Mouse (Mus musculus): ENCODE measurements around the gene Larp1b. TPM values are rescaled to one million over a fixed set of nuclear protein-coding genes. Genes with fewer than 3 reads are reported as not detected.

Larp1b gene
- polyA plus RNA-seq, 1 experiment from 2014 or later, result 16.0 TPM

- Histone ChIP-seq H3K9ac (no peak overlapping the region), H3K27me3 (no peaks in the 10 kb centered on the region), H3K9me3 (replicated peaks) (no peaks in the 10 kb centered on the region), H3K36me3 (peaks cover 9% of the 10 kb centered on the region; the same call in 1 of the 2 replicates), H3K27ac (no peak overlapping the region), H3K4me3 (no peak overlapping the region), H3K4me1 (replicated peaks) (peaks cover 9% of the 10 kb centered on the region; the same call in 1 of the 2 replicates), H3K4me2 (no peak overlapping the region)
- 75% methylated on average over 3 of the region's 3 CpGs for WGBS
- no peak for ATAC-seq (replicated peaks; ENCODE audit: insufficient number of reproducible peaks, insufficient read depth, low FRiP score, low read depth)
These were observed 112.4 kb downstream of the Larp1b start for GRCm38 (mm10) chr3:41061831-41062565.

GRCm38 (mm10) chr3:41062758-41063157, 113.1 kb downstream of the Larp1b start:
- no peaks in the 10 kb centered on the region for H3K9me3 ChIP-seq (replicated peaks)
- H3K4me1 ChIP-seq (replicated peaks), result peaks cover 9% of the 10 kb centered on the region; the same call in 1 of the 2 replicates
- H3K27ac ChIP-seq, result no peak overlapping the region
- no peak overlapping the region for H3K4me3 ChIP-seq
- no peaks in the 10 kb centered on the region for H3K27me3 ChIP-seq
- 97% methylated on average over 2 of the region's 2 CpGs for WGBS
- no peak overlapping the region for H3K4me2 ChIP-seq
- H3K9ac ChIP-seq, result no peak overlapping the region
- peaks cover 17% of the 10 kb centered on the region; the same call in 1 of the 2 replicates for H3K36me3 ChIP-seq
- no peak for ATAC-seq (replicated peaks; ENCODE audit: insufficient number of reproducible peaks, insufficient read depth, low FRiP score, low read depth)

GRCm38 (mm10) chr3:41065320-41065719, 115.7 kb downstream of the Larp1b start:
- ATAC-seq (replicated peaks; ENCODE audit: insufficient number of reproducible peaks, insufficient read depth, low FRiP score, low read depth), result no peak
- Histone ChIP-seq H3K9me3 (replicated peaks) (no peaks in the 10 kb centered on the region), H3K4me3 (no peak overlapping the region), H3K27ac (no peak overlapping the region), H3K4me2 (no peak overlapping the region), H3K36me3 (peaks cover 28% of the 10 kb centered on the region; the same call in 1 of the 2 replicates), H3K9ac (no peak overlapping the region), H3K4me1 (replicated peaks) (no peaks in the 10 kb centered on the region), H3K27me3 (no peaks in the 10 kb centered on the region)
- 75% methylated on average over 2 of the region's 2 CpGs for WGBS

GRCm38 (mm10) chr3:41070519-41070918, 120.9 kb downstream of the Larp1b start:
- H3K36me3 ChIP-seq, result peaks cover 24% of the 10 kb centered on the region; the same call in 1 of the 2 replicates
- H3K27me3 ChIP-seq, result no peaks in the 10 kb centered on the region
- no peak overlapping the region for H3K9ac ChIP-seq
- H3K27ac ChIP-seq, result no peak overlapping the region
- ATAC-seq (replicated peaks; ENCODE audit: insufficient number of reproducible peaks, insufficient read depth, low FRiP score, low read depth), result no peak
- H3K4me2 ChIP-seq, result no peak overlapping the region
- 63% methylated on average over 2 of the region's 2 CpGs for WGBS
- H3K4me3 ChIP-seq, result no peak overlapping the region
- peaks cover 9% of the 10 kb centered on the region for H3K4me1 ChIP-seq (replicated peaks)
- no peaks in the 10 kb centered on the region for H3K9me3 ChIP-seq (replicated peaks)

- Histone ChIP-seq H3K4me1 (replicated peaks) (peaks cover 26% of the 10 kb centered on the region), H3K4me2 (no peak overlapping the region), H3K9me3 (replicated peaks) (no peaks in the 10 kb centered on the region), H3K27me3 (no peaks in the 10 kb centered on the region), H3K27ac (peak overlapping the region; percentile 42), H3K9ac (no peak overlapping the region), H3K36me3 (no peaks in the 10 kb centered on the region), H3K4me3 (no peak overlapping the region)
- ATAC-seq (replicated peaks; ENCODE audit: insufficient number of reproducible peaks, insufficient read depth, low FRiP score, low read depth), result peak; percentile 58; the same call in 1 of the 2 replicates
- WGBS, result 59% methylated on average over 8 of the region's 8 CpGs
These were observed 125.7 kb downstream of the Larp1b start for GRCm38 (mm10) chr3:41075376-41075775.

- Histone ChIP-seq H3K4me1 (replicated peaks) (peaks cover 36% of the 10 kb centered on the region), H3K4me2 (no peak overlapping the region), H3K27me3 (no peaks in the 10 kb centered on the region), H3K9me3 (replicated peaks) (no peaks in the 10 kb centered on the region), H3K27ac (no peak overlapping the region), H3K9ac (no peak overlapping the region), H3K36me3 (no peaks in the 10 kb centered on the region), H3K4me3 (no peak overlapping the region)
- WGBS, result 99% methylated on average over 2 of the region's 2 CpGs
- ATAC-seq (replicated peaks; ENCODE audit: insufficient number of reproducible peaks, insufficient read depth, low FRiP score, low read depth), result no peak
These were observed 129.0 kb downstream of the Larp1b start for GRCm38 (mm10) chr3:41078673-41079072.

- no peak for ATAC-seq (replicated peaks; ENCODE audit: insufficient number of reproducible peaks, insufficient read depth, low FRiP score, low read depth)
- peak overlapping the region; percentile 76; the same call in 1 of the 2 replicates for H3K4me3 ChIP-seq
- no peaks in the 10 kb centered on the region for H3K36me3 ChIP-seq
- H3K9me3 ChIP-seq (replicated peaks), result no peaks in the 10 kb centered on the region
- no peak overlapping the region for H3K27ac ChIP-seq
- H3K4me1 ChIP-seq (replicated peaks), result peaks cover 31% of the 10 kb centered on the region
- no peaks in the 10 kb centered on the region for H3K27me3 ChIP-seq
- WGBS, result 33% methylated on average over 3 of the region's 3 CpGs
- H3K9ac ChIP-seq, result no peak overlapping the region
- H3K4me2 ChIP-seq, result peak overlapping the region; percentile 82
These were observed 131.1 kb downstream of the Larp1b start for GRCm38 (mm10) chr3:41080724-41081123.

- 2% methylated on average over 23 of the region's 23 CpGs for WGBS
- no peaks in the 10 kb centered on the region for H3K27me3 ChIP-seq
These were observed 132.1 kb downstream of the Larp1b start for GRCm38 (mm10) chr3:41081474-41082301.

GRCm38 (mm10) chr3:41082520-41082884, 132.9 kb downstream of the Larp1b start:
- ATAC-seq (replicated peaks; ENCODE audit: insufficient number of reproducible peaks, insufficient read depth, low FRiP score, low read depth), result peak; percentile 16
- H3K9ac ChIP-seq, result peak overlapping the region; percentile 86
- peak overlapping the region; percentile 76 for H3K4me3 ChIP-seq
- H3K4me1 ChIP-seq (replicated peaks), result peaks cover 24% of the 10 kb centered on the region
- H3K36me3 ChIP-seq, result no peaks in the 10 kb centered on the region
- 1% methylated on average over 40 of the region's 43 CpGs for WGBS
- peak overlapping the region; percentile 91 for H3K27ac ChIP-seq
- H3K9me3 ChIP-seq (replicated peaks), result no peaks in the 10 kb centered on the region
- H3K27me3 ChIP-seq, result no peaks in the 10 kb centered on the region
- H3K4me2 ChIP-seq, result peak overlapping the region; percentile 82

More at GRCm38 (mm10) chr3:41081474-41082301, 132.1 kb downstream of the Larp1b start:
- peak overlapping the region; percentile 86 for H3K9ac ChIP-seq
- no peaks in the 10 kb centered on the region for H3K36me3 ChIP-seq
- no peaks in the 10 kb centered on the region for H3K9me3 ChIP-seq (replicated peaks)
- H3K4me3 ChIP-seq, result peak overlapping the region; percentile 76
- peak overlapping the region; percentile 82 for H3K4me2 ChIP-seq
- peaks cover 26% of the 10 kb centered on the region for H3K4me1 ChIP-seq (replicated peaks)
- no peak for ATAC-seq (replicated peaks; ENCODE audit: insufficient number of reproducible peaks, insufficient read depth, low FRiP score, low read depth)
- peak overlapping the region; percentile 91 for H3K27ac ChIP-seq

GRCm38 (mm10) chr3:41082885-41083789, 133.5 kb downstream of the Larp1b start, which contains the start of gene Pgrmc2:
TSS of gene Pgrmc2 (minus strand) at chr3:41083046.
- peak; percentile 98 for ATAC-seq (replicated peaks; ENCODE audit: insufficient number of reproducible peaks, insufficient read depth, low FRiP score, low read depth)
- peak within 1 kb of the TSS; percentile 76 for H3K4me3 ChIP-seq
- WGBS, result under 1% methylated on average over 95 of the region's 95 CpGs

More at GRCm38 (mm10) chr3:41082885-41083789, 133.5 kb downstream of the Larp1b start, which contains the start of gene Pgrmc2:
- no peaks in the 10 kb centered on the region for H3K9me3 ChIP-seq (replicated peaks)
- H3K27me3 ChIP-seq, result no peaks in the 10 kb centered on the region
- peaks cover 21% of the 10 kb centered on the region for H3K4me1 ChIP-seq (replicated peaks)
- no peaks in the 10 kb centered on the region for H3K36me3 ChIP-seq
- peak within 1 kb of the TSS; percentile 91 for H3K27ac ChIP-seq
- H3K4me2 ChIP-seq, result peak within 1 kb of the TSS; percentile 82
- peak within 1 kb of the TSS; percentile 86 for H3K9ac ChIP-seq

Data from heart, embryonic 15.5 days (tissue).